Mouse (Mus musculus) midbrain, embryonic 15.5 days (tissue): ENCODE data around the gene a. TPM values are rescaled to one million over a fixed set of nuclear protein-coding genes. Genes with fewer than 3 reads are reported as not detected.
"Not testable (repeated sequence)": the region's sequence is repeated elsewhere in the genome, so short reads cannot be mapped to it uniquely, and the experiment has no call there.

Experiments
- ATAC-seq: fragments of 200-750 bp; cut with Nextera tagmentation; replicated peaks from 2 replicates; pipeline ENCODE4 v1.8.0; 2017; ENCODE audit warnings: moderate TSS enrichment
- H3K27ac ChIP-seq: fragments of 300-500 bp; sonication (generic); 2 replicates; pipeline ENCODE4 v1.5.1; 2015; ENCODE audit warnings: mild to moderate bottlenecking, inconsistent platforms
- H3K27me3 ChIP-seq: fragments of 300-500 bp; sonication (generic); replicated peaks from 2 replicates; pipeline ENCODE4 v1.6.1; 2015; ENCODE audit warnings: inconsistent platforms
- H3K36me3 ChIP-seq: fragments of 300-500 bp; sonication (generic); replicated peaks from 2 replicates; pipeline ENCODE4 v1.6.1; 2015; ENCODE audit warnings: inconsistent platforms
- H3K4me1 ChIP-seq: fragments of 300-500 bp; sonication (generic); 2 replicates; pipeline ENCODE4 v1.6.1; 2015; ENCODE audit warnings: inconsistent platforms
- H3K4me2 ChIP-seq: fragments of 300-500 bp; sonication (generic); 2 replicates; pipeline ENCODE4 v1.6.1; 2015; ENCODE audit warnings: inconsistent platforms, mild to moderate bottlenecking, moderate library complexity
- H3K4me3 ChIP-seq: fragments of 300-500 bp; sonication (generic); 2 replicates; pipeline ENCODE4 v1.5.1; 2015; ENCODE audit warnings: mild to moderate bottlenecking, inconsistent platforms
- H3K9ac ChIP-seq: fragments of 300-500 bp; sonication (generic); 2 replicates; pipeline ENCODE4 v1.6.1; 2015; ENCODE audit warnings: mild to moderate bottlenecking, inconsistent platforms
- H3K9me3 ChIP-seq: fragments of 300-500 bp; sonication (generic); 2 replicates; pipeline ENCODE4 v1.6.1; 2016; ENCODE audit warnings: inconsistent platforms
- WGBS: fragments of 180-500 bp; shearing (Covaris S2); methylation state at CpG from one replicate; pipeline ENCODE4 v1.1.7; 2015; ENCODE audit warnings: mixed read lengths; 5-methylcytosine and 5-hydroxymethylcytosine counted together
- polyA plus RNA-seq: library from polyadenylated mRNA; unstranded; fragments of >200 nt; fragmentation: Nextera tagmentation; extraction: Ambion mirVana; gene quantifications from 2 replicates; pipeline ENCODE4 v1.2.1, GENCODE M21; 2015

a gene
- polyA plus RNA-seq, 1 experiment from 2014 or later: 0.86 TPM

DNA sequence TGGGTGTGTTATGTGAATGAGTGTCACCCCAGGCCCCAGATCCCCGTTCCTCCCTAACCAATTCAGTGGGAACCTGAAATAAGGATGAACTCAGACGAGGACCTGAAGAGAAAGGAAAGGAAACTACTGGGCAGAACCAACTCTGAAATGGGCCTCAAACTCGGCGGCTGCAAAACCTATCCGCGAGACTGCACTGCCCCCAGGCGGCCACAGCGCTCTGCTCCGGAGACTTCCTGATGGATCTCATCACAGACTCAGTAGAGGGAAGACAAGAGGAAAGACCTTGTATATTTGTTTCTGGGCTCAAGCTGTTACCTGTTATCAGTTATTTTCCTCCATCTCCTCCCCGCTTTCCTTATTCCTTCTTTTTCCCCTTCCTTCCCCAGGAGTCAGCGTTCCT is 151.9 kb downstream of the a start:
- Histone ChIP-seq H3K27ac (no peak overlapping the region), H3K9ac (no peak overlapping the region), H3K4me3 (no peak overlapping the region), H3K36me3 (no peaks in the 10 kb centered on the region), H3K9me3 (no peaks in the 10 kb centered on the region), H3K4me2 (peak overlapping the region; percentile 20; the same call in 1 of the 2 replicates), H3K4me1 (peaks cover 3% of the 10 kb centered on the region; the same call in 1 of the 2 replicates), H3K27me3 (no peaks in the 10 kb centered on the region)
- no peak for ATAC-seq
- WGBS: 5% methylated on average over 11 of the region's 11 CpGs

DNA sequence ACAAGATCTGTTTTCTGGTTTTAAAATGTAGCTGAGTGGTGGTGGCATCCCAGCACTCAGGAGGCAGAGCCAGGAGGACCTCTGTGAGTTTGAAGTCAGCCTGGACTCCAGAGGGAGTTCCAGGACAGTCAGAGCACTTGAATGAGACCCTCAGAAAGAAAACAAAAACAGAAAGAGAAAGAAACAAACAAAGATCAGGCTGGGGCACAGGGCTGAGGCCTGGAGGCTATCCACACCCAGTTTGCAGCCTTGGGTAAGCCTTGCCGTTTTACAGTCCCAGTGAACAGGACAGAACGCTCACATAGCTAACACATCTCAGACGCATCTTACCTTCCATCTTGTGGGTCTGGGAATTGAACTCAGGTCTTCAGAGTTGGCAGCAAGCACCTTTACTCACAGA is 155.7 kb downstream of the a start:
- 93% methylated on average over 3 of the region's 3 CpGs for WGBS
- Histone ChIP-seq H3K4me2 (no peak overlapping the region), H3K27me3 (no peaks in the 10 kb centered on the region), H3K9ac (no peak overlapping the region), H3K4me1 (peaks cover 3% of the 10 kb centered on the region; the same call in 1 of the 2 replicates), H3K9me3 (no peaks in the 10 kb centered on the region), H3K36me3 (no peaks in the 10 kb centered on the region), H3K27ac (no peak overlapping the region), H3K4me3 (no peak overlapping the region)
- ATAC-seq: no peak

GRCm38 (mm10) chr2:154949352-154949751 is 158.2 kb downstream of the a start:
- Histone ChIP-seq H3K4me1 (no peaks in the 10 kb centered on the region), H3K4me2 (no peak overlapping the region), H3K27ac (no peak overlapping the region), H3K9ac (no peak overlapping the region), H3K4me3 (no peak overlapping the region), H3K9me3 (no peaks in the 10 kb centered on the region), H3K36me3 (no peaks in the 10 kb centered on the region), H3K27me3 (no peaks in the 10 kb centered on the region)
- ATAC-seq: no peak
- 81% methylated on average over 7 of the region's 7 CpGs for WGBS

GRCm38 (mm10) chr2:154949877-154950276 is 158.7 kb downstream of the a start:
- Histone ChIP-seq H3K4me1 (no peaks in the 10 kb centered on the region), H3K4me3 (no peak overlapping the region), H3K9ac (no peak overlapping the region), H3K36me3 (no peaks in the 10 kb centered on the region), H3K9me3 (no peaks in the 10 kb centered on the region), H3K27me3 (no peaks in the 10 kb centered on the region), H3K27ac (no peak overlapping the region), H3K4me2 (no peak overlapping the region)
- 80% methylated on average over 9 of the region's 9 CpGs for WGBS
- no peak for ATAC-seq

DNA sequence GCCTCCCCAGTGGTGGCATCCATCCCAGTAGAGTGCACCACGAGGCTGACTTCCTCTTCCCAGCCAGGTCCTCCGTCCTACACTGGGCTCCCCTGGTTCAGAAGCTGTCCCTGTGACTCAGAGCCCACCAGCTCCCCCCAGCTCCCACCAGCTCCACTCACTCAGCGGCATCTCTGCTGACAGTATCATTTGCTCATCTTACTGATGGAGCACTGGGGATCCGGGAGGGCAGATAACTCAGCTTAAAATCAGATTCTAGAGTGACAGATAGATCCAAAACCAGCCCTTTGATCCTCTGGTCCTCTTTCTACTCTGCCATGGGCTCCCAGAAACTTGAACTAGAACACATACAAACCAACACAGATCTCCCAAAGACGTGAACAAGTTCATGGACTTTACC is 159.4 kb downstream of the a start:
- no peaks in the 10 kb centered on the region for H3K9me3 ChIP-seq
- H3K9ac ChIP-seq: no peak overlapping the region
- WGBS: 64% methylated on average over 5 of the region's 5 CpGs
- no peak overlapping the region for H3K4me3 ChIP-seq
- H3K27ac ChIP-seq: no peak overlapping the region
- H3K36me3 ChIP-seq: no peaks in the 10 kb centered on the region
- no peak overlapping the region for H3K4me2 ChIP-seq
- H3K27me3 ChIP-seq: no peaks in the 10 kb centered on the region
- no peaks in the 10 kb centered on the region for H3K4me1 ChIP-seq
- ATAC-seq: no peak

GRCm38 (mm10) chr2:154959486-154959885 is 168.3 kb downstream of the a start:
- H3K9ac ChIP-seq: no peak overlapping the region
- no peak overlapping the region for H3K4me2 ChIP-seq
- H3K4me3 ChIP-seq: no peak overlapping the region
- WGBS: 89% methylated on average over 5 of the region's 5 CpGs
- no peak for ATAC-seq
- H3K9me3 ChIP-seq: no peaks in the 10 kb centered on the region
- H3K4me1 ChIP-seq: no peaks in the 10 kb centered on the region
- no peaks in the 10 kb centered on the region for H3K27me3 ChIP-seq
- H3K36me3 ChIP-seq: no peaks in the 10 kb centered on the region
- no peak overlapping the region for H3K27ac ChIP-seq

DNA sequence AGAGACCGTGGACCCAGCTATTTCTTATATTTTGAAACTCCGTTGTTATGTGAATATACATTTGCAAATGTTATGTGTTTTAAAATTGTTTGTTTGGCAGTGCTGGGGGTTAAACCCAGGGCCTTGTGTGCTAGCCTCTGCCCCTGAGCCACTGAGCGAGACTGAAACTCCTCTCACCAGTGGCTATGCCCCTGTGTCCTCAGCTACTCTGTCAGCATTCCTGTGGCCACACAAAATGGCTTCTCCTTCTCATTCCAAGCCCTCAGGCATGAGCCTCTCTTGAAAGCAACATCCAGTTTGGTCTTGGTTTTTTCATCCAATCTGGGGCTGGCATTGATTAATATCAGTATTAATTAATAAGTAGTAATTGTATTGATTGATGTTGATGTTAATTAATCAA is 168.7 kb downstream of the a start:
- H3K4me1 ChIP-seq: no peaks in the 10 kb centered on the region
- H3K4me3 ChIP-seq: no peak overlapping the region
- no peaks in the 10 kb centered on the region for H3K36me3 ChIP-seq
- H3K4me2 ChIP-seq: no peak overlapping the region
- H3K27me3 ChIP-seq: no peaks in the 10 kb centered on the region
- no peak overlapping the region for H3K27ac ChIP-seq
- no peak for ATAC-seq
- no peaks in the 10 kb centered on the region for H3K9me3 ChIP-seq
- 89% methylated on average over 3 of the region's 3 CpGs for WGBS
- no peak overlapping the region for H3K9ac ChIP-seq

DNA sequence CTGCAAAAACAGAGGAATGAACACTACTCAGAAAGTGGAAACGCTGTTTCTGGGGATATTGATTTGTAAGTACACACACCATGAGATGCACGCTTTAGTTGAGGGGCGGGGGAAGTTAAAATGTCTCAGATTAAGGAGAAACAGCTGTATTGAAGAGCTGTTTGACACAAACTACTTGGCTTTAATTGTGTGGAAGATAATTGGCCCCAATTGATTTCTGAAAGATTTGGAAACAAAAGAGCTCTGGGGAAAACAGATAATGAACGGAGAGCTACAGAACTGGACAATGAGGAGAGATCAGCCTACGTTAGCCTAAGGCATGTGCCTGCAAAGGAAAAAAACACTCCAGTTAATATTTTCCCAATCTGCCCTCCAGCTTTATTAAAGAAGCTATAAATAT is 172.0 kb downstream of the a start:
- 40% methylated on average over 5 of the region's 5 CpGs for WGBS
- no peaks in the 10 kb centered on the region for H3K4me1 ChIP-seq
- no peaks in the 10 kb centered on the region for H3K36me3 ChIP-seq
- no peaks in the 10 kb centered on the region for H3K27me3 ChIP-seq
- H3K27ac ChIP-seq: no peak overlapping the region
- H3K4me3 ChIP-seq: no peak overlapping the region
- H3K9ac ChIP-seq: no peak overlapping the region
- H3K4me2 ChIP-seq: no peak overlapping the region
- no peaks in the 10 kb centered on the region for H3K9me3 ChIP-seq
- no peak for ATAC-seq

DNA sequence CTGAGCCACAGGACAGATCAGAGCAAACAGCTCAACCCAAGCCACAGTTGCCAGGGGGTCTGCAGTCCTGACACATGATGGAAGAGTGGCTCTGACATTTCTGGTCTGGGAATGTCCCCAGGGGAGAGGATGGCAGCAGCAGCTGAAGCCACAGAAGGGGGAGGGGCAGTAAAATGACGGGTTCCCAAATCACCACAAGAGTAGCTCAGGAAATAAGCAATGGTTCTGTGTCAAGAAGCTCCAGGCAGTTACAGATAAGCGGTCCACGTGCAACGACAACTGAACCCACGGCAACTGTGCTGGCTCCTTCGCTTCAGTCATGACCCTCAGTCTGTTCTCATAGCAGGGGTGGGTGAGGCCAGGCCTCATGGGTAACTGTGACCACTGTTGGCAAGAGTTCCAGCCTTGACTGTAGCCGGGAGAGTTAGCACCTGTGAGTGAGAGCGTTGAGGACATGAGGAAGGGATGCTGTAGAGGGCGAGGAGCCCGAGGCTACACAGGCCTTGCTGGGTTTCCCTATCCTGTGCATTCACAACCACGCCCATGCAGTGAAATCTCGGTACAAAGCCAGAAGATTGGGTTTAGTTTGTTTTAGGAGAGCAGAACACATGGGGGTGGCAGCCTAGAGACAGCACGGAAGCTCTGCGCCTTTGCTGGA is 178.7 kb downstream of the a start:
- not testable (repeated sequence) for H3K4me1 ChIP-seq, H3K27ac ChIP-seq, H3K4me2 ChIP-seq, ATAC-seq, H3K36me3 ChIP-seq, H3K9me3 ChIP-seq, H3K9ac ChIP-seq, H3K4me3 ChIP-seq, H3K27me3 ChIP-seq
- WGBS: 80% methylated on average over 14 of the region's 14 CpGs

GRCm38 (mm10) chr2:154971919-154972692 is 180.9 kb downstream of the a start:
- Histone ChIP-seq H3K27ac (no peak overlapping the region), H3K4me3 (no peak overlapping the region), H3K9ac (no peak overlapping the region), H3K4me1 (no peaks in the 10 kb centered on the region), H3K4me2 (no peak overlapping the region), H3K27me3 (no peaks in the 10 kb centered on the region), H3K9me3 (no peaks in the 10 kb centered on the region), H3K36me3 (no peaks in the 10 kb centered on the region)
- 68% methylated on average over 18 of the region's 18 CpGs for WGBS
- ATAC-seq: no peak

- H3K9me3 ChIP-seq: no peaks in the 10 kb centered on the region
- no peak overlapping the region for H3K9ac ChIP-seq
- H3K4me2 ChIP-seq: no peak overlapping the region
- H3K27me3 ChIP-seq: no peaks in the 10 kb centered on the region
- no peaks in the 10 kb centered on the region for H3K36me3 ChIP-seq
- no peak overlapping the region for H3K4me3 ChIP-seq
- no peak for ATAC-seq
- no peak overlapping the region for H3K27ac ChIP-seq
- H3K4me1 ChIP-seq: no peaks in the 10 kb centered on the region
- 76% methylated on average over 5 of the region's 5 CpGs for WGBS
These were observed 181.8 kb downstream of the a start for GRCm38 (mm10) chr2:154972981-154973380.

- H3K4me1 ChIP-seq: no peaks in the 10 kb centered on the region
- no peaks in the 10 kb centered on the region for H3K9me3 ChIP-seq
- WGBS: 73% methylated on average over 1 of the region's 1 CpGs
- H3K4me2 ChIP-seq: no peak overlapping the region
- H3K27me3 ChIP-seq: no peaks in the 10 kb centered on the region
- ATAC-seq: no peak
- no peaks in the 10 kb centered on the region for H3K36me3 ChIP-seq
- H3K4me3 ChIP-seq: no peak overlapping the region
- H3K9ac ChIP-seq: no peak overlapping the region
- H3K27ac ChIP-seq: no peak overlapping the region
These were observed 195.4 kb downstream of the a start for GRCm38 (mm10) chr2:154986609-154987008.

- Histone ChIP-seq H3K27me3 (no peaks in the 10 kb centered on the region), H3K36me3 (no peaks in the 10 kb centered on the region), H3K4me2 (no peak overlapping the region), H3K27ac (no peak overlapping the region), H3K4me3 (no peak overlapping the region), H3K9me3 (no peaks in the 10 kb centered on the region), H3K9ac (no peak overlapping the region), H3K4me1 (no peaks in the 10 kb centered on the region)
- WGBS: 85% methylated on average over 8 of the region's 8 CpGs
- ATAC-seq: no peak
These were observed 200.2 kb downstream of the a start for GRCm38 (mm10) chr2:154991411-154991810.
